Mouse (Mus musculus) liver, postnatal 0 days (tissue): ENCODE results near the gene Gabra5. TPM values are rescaled to one million over a fixed set of nuclear protein-coding genes. Genes with fewer than 3 reads are reported as not detected.

Source experiments
- ATAC-seq: fragments of 200-750 bp; cut with Nextera tagmentation; 2 replicates; pipeline ENCODE4 v1.8.0; 2017; ENCODE audit warnings: mild to moderate bottlenecking, moderate library complexity
- DNase-seq: peaks from one replicate; pipeline ENCODE4 v3.0.0-alpha.2; 2016
- H3K27ac ChIP-seq: fragments of 300-500 bp; sonication (generic); 2 replicates; pipeline ENCODE4 v1.5.1; 2014; ENCODE audit warnings: antibody characterized with exemption, moderate library complexity, mild to moderate bottlenecking, low read depth
- H3K27me3 ChIP-seq: fragments of 300-500 bp; sonication (generic); 2 replicates; pipeline ENCODE4 v1.6.1; 2014; ENCODE audit warnings: low read length, control low read depth, mixed read lengths; ENCODE audit not compliant: insufficient read depth
- H3K36me3 ChIP-seq: fragments of 300-500 bp; sonication (generic); replicated peaks from 2 replicates; pipeline ENCODE4 v1.6.1; 2014; ENCODE audit warnings: mild to moderate bottlenecking, control low read depth, low read length, moderate library complexity, mixed read lengths; ENCODE audit not compliant: insufficient read depth
- H3K4me1 ChIP-seq: fragments of 300-500 bp; sonication (generic); 2 replicates; pipeline ENCODE4 v1.6.1; 2014; ENCODE audit warnings: antibody characterized with exemption, mild to moderate bottlenecking, control low read depth; ENCODE audit not compliant: insufficient read depth
- H3K4me2 ChIP-seq: fragments of 300-500 bp; sonication (generic); 2 replicates; pipeline ENCODE4 v1.6.1; 2014; ENCODE audit warnings: low read depth, mild to moderate bottlenecking, low read length, moderate library complexity, mixed read lengths
- H3K4me3 ChIP-seq: fragments of 300-500 bp; sonication (generic); 2 replicates; pipeline ENCODE4 v1.5.1; 2014; ENCODE audit warnings: low read depth, low read length
- H3K9ac ChIP-seq: fragments of 300-500 bp; sonication (generic); replicated peaks from 2 replicates; pipeline ENCODE4 v1.6.1; 2014; ENCODE audit warnings: mild to moderate bottlenecking, moderate library complexity
- H3K9me3 ChIP-seq: fragments of 300-500 bp; sonication (generic); 2 replicates; pipeline ENCODE4 v1.6.1; 2016; ENCODE audit warnings: mild to moderate bottlenecking, control low read depth, low read length, mixed read lengths
- CTCF ChIP-seq: sonication (generic); IDR thresholded peaks from 2 replicates; pipeline ENCODE4 v1.5.1; 2016; ENCODE audit warnings: antibody characterized with exemption, low read depth
- EP300 ChIP-seq: IDR thresholded peaks from 2 replicates; pipeline ENCODE4 v1.6.1; 2016; ENCODE audit warnings: antibody characterized with exemption, low read depth, mild to moderate bottlenecking
- WGBS: fragments of 180-500 bp; shearing (Covaris S2); extraction: QIAGEN DNeasy Blood & Tissue Kit; methylation state at CpG from one replicate; pipeline ENCODE4 v1.1.7; 2014; ENCODE audit not compliant: insufficient replicate concordance; 5-methylcytosine and 5-hydroxymethylcytosine counted together
- polyA plus RNA-seq: library from polyadenylated mRNA; unstranded; fragments of >200 nt; fragmentation: Nextera tagmentation; extraction: Ambion mirVana; gene quantifications from 2 replicates; pipeline ENCODE4 v1.2.1, GENCODE M21; 2015

The Gabra5 gene
- polyA plus RNA-seq, 1 experiment from 2014 or later = not detected

DNA sequence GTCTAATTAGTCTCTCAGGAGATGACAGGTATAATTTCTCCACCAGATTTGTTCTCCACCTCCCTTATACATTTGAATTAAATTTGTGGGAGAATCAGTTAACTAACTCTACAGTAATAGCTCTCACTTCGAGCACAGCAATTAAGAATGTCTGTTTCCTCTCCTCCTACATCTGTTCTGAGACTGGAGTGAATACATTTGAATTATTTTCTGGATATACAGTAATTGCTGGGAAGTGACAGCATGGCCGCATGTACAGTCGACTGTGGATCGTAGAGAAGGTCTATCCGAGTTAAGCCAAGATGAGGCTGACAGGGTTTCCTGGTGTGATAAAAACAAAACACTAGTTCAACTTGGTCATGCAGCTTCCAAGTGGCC lies 143.9 kb downstream of the Gabra5 start:
- no peak overlapping the region for H3K4me3 ChIP-seq
- no peak overlapping the region for H3K9ac ChIP-seq
- H3K4me1 ChIP-seq = no peaks in the 10 kb centered on the region
- no peak overlapping the region for H3K27ac ChIP-seq
- H3K4me2 ChIP-seq = no peak overlapping the region
- TF ChIP-seq CTCF (no peak), EP300 (no peak)
- ATAC-seq = no peak
- DNase-seq = no peak
- no peaks in the 10 kb centered on the region for H3K27me3 ChIP-seq
- WGBS = 71% methylated on average over 5 of the region's 5 CpGs
- no peaks in the 10 kb centered on the region for H3K36me3 ChIP-seq
- peaks cover 2% of the 10 kb centered on the region; the same call in 1 of the 2 replicates for H3K9me3 ChIP-seq

GRCm38 (mm10) chr7:57365134-57366012 lies 144.5 kb downstream of the Gabra5 start:
- Histone ChIP-seq H3K4me2 (no peak overlapping the region), H3K4me1 (no peaks in the 10 kb centered on the region), H3K27ac (no peak overlapping the region), H3K36me3 (no peaks in the 10 kb centered on the region), H3K27me3 (no peaks in the 10 kb centered on the region), H3K4me3 (no peak overlapping the region), H3K9ac (no peak overlapping the region), H3K9me3 (peaks cover 2% of the 10 kb centered on the region; the same call in 1 of the 2 replicates)
- no peak for ATAC-seq
- DNase-seq = no peak
- WGBS = 74% methylated on average over 5 of the region's 5 CpGs
- TF ChIP-seq CTCF (no peak), EP300 (no peak)

DNA sequence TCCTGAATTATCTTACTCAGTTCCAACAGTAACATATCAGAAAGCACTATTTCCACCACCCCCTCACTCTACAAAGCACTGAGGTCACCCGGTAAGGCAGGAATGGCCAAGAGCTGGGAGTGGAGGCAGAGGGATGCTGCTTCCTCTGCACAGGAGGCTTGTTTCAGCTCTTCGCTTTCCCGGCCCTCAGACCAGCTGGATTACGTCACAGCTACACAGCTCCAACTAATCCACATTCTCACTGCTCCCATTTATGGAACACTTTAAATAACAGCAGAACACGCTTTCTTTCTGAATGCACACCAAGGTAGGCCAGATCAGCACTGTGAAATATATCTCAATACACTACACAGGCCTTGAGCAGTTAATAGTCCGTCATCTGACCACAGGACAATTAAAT lies 146.0 kb downstream of the Gabra5 start:
- H3K4me1 ChIP-seq = no peaks in the 10 kb centered on the region
- no peak for ATAC-seq
- no peak overlapping the region for H3K4me2 ChIP-seq
- TF ChIP-seq EP300 = no peak
- no peak for TF ChIP-seq CTCF
- H3K9me3 ChIP-seq = peaks cover 2% of the 10 kb centered on the region; the same call in 1 of the 2 replicates
- WGBS = 60% methylated on average over 6 of the region's 6 CpGs
- H3K4me3 ChIP-seq = no peak overlapping the region
- H3K9ac ChIP-seq = no peak overlapping the region
- H3K27me3 ChIP-seq = no peaks in the 10 kb centered on the region
- no peak for DNase-seq
- H3K36me3 ChIP-seq = no peaks in the 10 kb centered on the region
- H3K27ac ChIP-seq = no peak overlapping the region

GRCm38 (mm10) chr7:57357871-57358540 lies 151.9 kb downstream of the Gabra5 start:
- no peak for TF ChIP-seq EP300
- TF ChIP-seq CTCF = no peak
- no peak for ATAC-seq
- Histone ChIP-seq H3K27ac (no peak overlapping the region), H3K9me3 (no peaks in the 10 kb centered on the region), H3K4me2 (no peak overlapping the region), H3K36me3 (no peaks in the 10 kb centered on the region), H3K9ac (no peak overlapping the region), H3K4me3 (no peak overlapping the region), H3K4me1 (no peaks in the 10 kb centered on the region), H3K27me3 (no peaks in the 10 kb centered on the region)
- no peak for DNase-seq
- 58% methylated on average over 6 of the region's 6 CpGs for WGBS

Other genes starting within 250 kb of the Gabra5 start
- gene Gabrg3, start 122.9 kb downstream of the Gabra5 start, polyA plus RNA-seq = 0.01 TPM in 1 of 2 replicates, not detected in the other
- 0.02 TPM in 1 of 2 replicates, not detected in the other for gene Gabrb3, start 90.4 kb downstream of the Gabra5 start, polyA plus RNA-seq